Mouse (Mus musculus): ENCODE data around the gene Tjap1. TPM values are rescaled to one million over a fixed set of nuclear protein-coding genes. Genes with fewer than 3 reads are reported as not detected.

Tjap1 gene
- polyA plus RNA-seq, 1 experiment from 2014 or later: 53.1 TPM

DNA sequence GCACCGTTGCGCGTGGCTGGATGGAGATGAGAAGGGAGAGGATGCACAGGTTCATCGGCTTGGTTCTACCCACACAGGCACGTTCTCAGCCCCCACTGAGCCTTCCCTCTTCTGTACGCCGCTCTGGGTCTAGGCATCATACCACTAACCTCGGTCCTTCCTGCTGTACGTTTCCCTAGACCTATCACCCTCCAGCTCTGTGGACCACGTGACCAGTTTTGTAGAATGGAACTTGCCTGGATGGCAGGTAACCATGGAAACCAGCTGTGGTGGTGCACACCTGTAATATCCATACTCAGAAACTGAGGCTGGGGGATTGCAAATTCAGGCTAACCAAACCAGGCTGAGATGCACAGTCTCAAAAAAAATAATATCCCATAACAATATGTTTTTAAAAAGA, 27.7 kb upstream of the Tjap1 start:
- H3K27ac ChIP-seq (replicated peaks; ENCODE audit: low read depth, low read length): no peak overlapping the region
- H3K27me3 ChIP-seq (ENCODE audit: control insufficient read depth, insufficient read depth, low read length): no peaks in the 10 kb centered on the region
- ATAC-seq (ENCODE audit: insufficient number of reproducible peaks, low FRiP score, low TSS enrichment, low read depth) (no peak), DNase-seq (ENCODE audit: low spot score) (no peak)
- no peak overlapping the region for H3K4me3 ChIP-seq (ENCODE audit: low read depth, low read length)
- no peak overlapping the region for H3K4me2 ChIP-seq (ENCODE audit: low read depth, severe bottlenecking)
- H3K4me1 ChIP-seq (ENCODE audit: control insufficient read depth, insufficient read depth, low read length): no peaks in the 10 kb centered on the region
- no peaks in the 10 kb centered on the region for H3K9me3 ChIP-seq (ENCODE audit: control insufficient read depth, low read length)
- no peak overlapping the region for H3K9ac ChIP-seq (ENCODE audit: low read length)
- H3K36me3 ChIP-seq (ENCODE audit: control insufficient read depth, insufficient read depth, low read length): no peaks in the 10 kb centered on the region
- WGBS: 84% methylated on average over 10 of the region's 10 CpGs

DNA sequence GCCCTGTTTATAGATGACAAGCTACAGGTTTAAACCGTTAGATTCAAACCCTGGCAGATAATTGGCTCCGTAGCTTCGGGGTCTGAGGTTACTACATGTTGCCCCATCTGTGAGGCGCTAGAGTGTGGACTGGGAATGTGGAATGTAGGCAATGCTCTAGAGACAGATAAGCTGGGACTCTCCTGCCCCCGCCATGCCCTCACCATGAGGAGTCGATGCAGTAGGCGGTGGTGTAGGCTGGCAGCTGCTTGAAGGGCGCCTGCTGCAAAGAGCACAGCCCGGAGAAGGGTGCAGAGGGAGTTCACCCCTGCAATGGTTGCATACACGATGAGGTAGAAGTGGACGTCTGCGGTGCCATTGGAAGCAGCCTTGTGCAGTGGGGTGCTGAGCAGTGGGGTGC, 27.0 kb upstream of the Tjap1 start:
- Histone ChIP-seq H3K4me1 (ENCODE audit: control insufficient read depth, insufficient read depth, low read length) (no peaks in the 10 kb centered on the region), H3K36me3 (ENCODE audit: control insufficient read depth, insufficient read depth, low read length) (no peaks in the 10 kb centered on the region), H3K27ac (replicated peaks; ENCODE audit: low read depth, low read length) (no peak overlapping the region), H3K9me3 (ENCODE audit: control insufficient read depth, low read length) (no peaks in the 10 kb centered on the region), H3K4me2 (ENCODE audit: low read depth, severe bottlenecking) (no peak overlapping the region), H3K4me3 (ENCODE audit: low read depth, low read length) (no peak overlapping the region), H3K9ac (ENCODE audit: low read length) (no peak overlapping the region), H3K27me3 (ENCODE audit: control insufficient read depth, insufficient read depth, low read length) (no peaks in the 10 kb centered on the region)
- 81% methylated on average over 12 of the region's 12 CpGs for WGBS
- ATAC-seq (ENCODE audit: insufficient number of reproducible peaks, low FRiP score, low TSS enrichment, low read depth) (no peak), DNase-seq (ENCODE audit: low spot score) (no peak)

DNA sequence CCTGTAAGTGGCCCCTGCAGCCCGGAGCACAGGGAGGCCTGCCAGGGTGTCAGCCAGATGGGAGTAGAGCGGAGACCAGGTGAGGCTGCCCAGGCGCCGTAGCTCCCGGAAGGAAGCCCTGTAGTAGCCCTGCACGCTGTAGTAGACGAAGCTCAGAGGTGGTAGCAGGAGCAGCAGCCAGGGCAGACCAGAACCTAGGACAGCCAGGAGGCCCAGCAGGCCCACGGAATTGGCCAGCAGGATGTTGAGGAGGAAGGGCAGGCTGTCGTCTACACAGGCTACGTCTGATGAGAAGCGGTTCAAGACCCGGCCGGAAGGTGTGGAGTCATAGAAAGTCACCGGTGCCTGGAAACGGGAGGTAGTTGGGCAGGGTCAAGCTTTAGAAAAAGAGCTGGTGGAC, 24.1 kb upstream of the Tjap1 start:
- Histone ChIP-seq H3K36me3 (ENCODE audit: control insufficient read depth, insufficient read depth, low read length) (no peaks in the 10 kb centered on the region), H3K9ac (ENCODE audit: low read length) (no peak overlapping the region), H3K4me2 (ENCODE audit: low read depth, severe bottlenecking) (no peak overlapping the region), H3K4me1 (ENCODE audit: control insufficient read depth, insufficient read depth, low read length) (no peaks in the 10 kb centered on the region), H3K9me3 (ENCODE audit: control insufficient read depth, low read length) (no peaks in the 10 kb centered on the region), H3K27me3 (ENCODE audit: control insufficient read depth, insufficient read depth, low read length) (no peaks in the 10 kb centered on the region), H3K4me3 (ENCODE audit: low read depth, low read length) (no peak overlapping the region), H3K27ac (replicated peaks; ENCODE audit: low read depth, low read length) (no peak overlapping the region)
- 93% methylated on average over 15 of the region's 15 CpGs for WGBS
- no peak for DNase-seq (ENCODE audit: low spot score)
- no peak for ATAC-seq (ENCODE audit: insufficient number of reproducible peaks, low FRiP score, low TSS enrichment, low read depth)

DNA sequence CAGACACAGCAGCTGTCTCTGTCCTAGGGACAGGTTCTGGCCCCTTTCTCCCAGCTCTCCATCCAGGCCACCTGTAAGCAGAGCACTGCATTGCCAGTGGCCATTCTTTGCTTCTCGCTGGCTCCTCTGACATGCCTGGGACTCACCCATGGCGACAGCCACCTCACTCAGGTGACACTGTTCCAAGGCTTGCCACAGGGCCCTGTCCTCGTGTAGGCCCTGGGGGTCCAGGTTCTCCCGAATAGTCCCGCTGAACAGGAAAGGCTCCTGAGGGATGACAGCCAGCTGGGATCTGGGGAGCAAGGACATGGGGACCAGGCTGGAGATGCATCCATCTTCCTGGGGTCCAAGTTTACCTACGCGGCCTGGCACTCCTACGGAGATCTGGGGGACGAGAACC, 21.4 kb upstream of the Tjap1 start:
- no peaks in the 10 kb centered on the region for H3K4me1 ChIP-seq (ENCODE audit: control insufficient read depth, insufficient read depth, low read length)
- no peaks in the 10 kb centered on the region for H3K9me3 ChIP-seq (ENCODE audit: control insufficient read depth, low read length)
- 88% methylated on average over 9 of the region's 9 CpGs for WGBS
- ATAC-seq (ENCODE audit: insufficient number of reproducible peaks, low FRiP score, low TSS enrichment, low read depth): no peak
- H3K9ac ChIP-seq (ENCODE audit: low read length): no peak overlapping the region
- H3K4me3 ChIP-seq (ENCODE audit: low read depth, low read length): no peak overlapping the region
- no peak overlapping the region for H3K4me2 ChIP-seq (ENCODE audit: low read depth, severe bottlenecking)
- DNase-seq (ENCODE audit: low spot score): no peak
- no peak overlapping the region for H3K27ac ChIP-seq (replicated peaks; ENCODE audit: low read depth, low read length)
- H3K27me3 ChIP-seq (ENCODE audit: control insufficient read depth, insufficient read depth, low read length): no peaks in the 10 kb centered on the region
- no peaks in the 10 kb centered on the region for H3K36me3 ChIP-seq (ENCODE audit: control insufficient read depth, insufficient read depth, low read length)

DNA sequence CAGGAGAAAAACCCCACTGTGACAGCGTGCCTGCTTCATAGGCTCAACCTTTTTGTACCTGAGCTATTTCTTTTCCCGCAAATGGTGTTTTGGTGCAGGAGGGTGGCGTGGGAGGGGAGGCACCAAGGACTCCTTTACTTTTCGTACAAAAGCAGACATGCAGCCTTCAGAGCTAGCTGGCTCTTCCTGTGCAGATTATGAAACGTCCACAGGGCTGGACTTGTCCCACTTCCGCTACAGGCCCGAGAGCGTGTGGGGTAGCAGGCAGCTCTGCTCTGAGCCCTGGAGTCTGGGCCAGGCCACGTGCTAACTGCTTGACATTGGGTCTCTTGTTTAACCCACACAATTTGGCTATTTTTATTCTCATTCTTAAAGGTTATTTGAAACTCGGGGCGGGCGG, 19.1 kb upstream of the Tjap1 start:
- Histone ChIP-seq H3K27ac (replicated peaks; ENCODE audit: low read depth, low read length) (no peak overlapping the region), H3K4me2 (ENCODE audit: low read depth, severe bottlenecking) (no peak overlapping the region), H3K4me1 (ENCODE audit: control insufficient read depth, insufficient read depth, low read length) (peaks cover 9% of the 10 kb centered on the region; the same call in 1 of the 2 replicates), H3K27me3 (ENCODE audit: control insufficient read depth, insufficient read depth, low read length) (peaks cover 19% of the 10 kb centered on the region), H3K9me3 (ENCODE audit: control insufficient read depth, low read length) (no peaks in the 10 kb centered on the region), H3K4me3 (ENCODE audit: low read depth, low read length) (no peak overlapping the region), H3K9ac (ENCODE audit: low read length) (no peak overlapping the region), H3K36me3 (ENCODE audit: control insufficient read depth, insufficient read depth, low read length) (no peaks in the 10 kb centered on the region)
- ATAC-seq (ENCODE audit: insufficient number of reproducible peaks, low FRiP score, low TSS enrichment, low read depth) (no peak), DNase-seq (ENCODE audit: low spot score) (no peak)
- 81% methylated on average over 12 of the region's 12 CpGs for WGBS

DNA sequence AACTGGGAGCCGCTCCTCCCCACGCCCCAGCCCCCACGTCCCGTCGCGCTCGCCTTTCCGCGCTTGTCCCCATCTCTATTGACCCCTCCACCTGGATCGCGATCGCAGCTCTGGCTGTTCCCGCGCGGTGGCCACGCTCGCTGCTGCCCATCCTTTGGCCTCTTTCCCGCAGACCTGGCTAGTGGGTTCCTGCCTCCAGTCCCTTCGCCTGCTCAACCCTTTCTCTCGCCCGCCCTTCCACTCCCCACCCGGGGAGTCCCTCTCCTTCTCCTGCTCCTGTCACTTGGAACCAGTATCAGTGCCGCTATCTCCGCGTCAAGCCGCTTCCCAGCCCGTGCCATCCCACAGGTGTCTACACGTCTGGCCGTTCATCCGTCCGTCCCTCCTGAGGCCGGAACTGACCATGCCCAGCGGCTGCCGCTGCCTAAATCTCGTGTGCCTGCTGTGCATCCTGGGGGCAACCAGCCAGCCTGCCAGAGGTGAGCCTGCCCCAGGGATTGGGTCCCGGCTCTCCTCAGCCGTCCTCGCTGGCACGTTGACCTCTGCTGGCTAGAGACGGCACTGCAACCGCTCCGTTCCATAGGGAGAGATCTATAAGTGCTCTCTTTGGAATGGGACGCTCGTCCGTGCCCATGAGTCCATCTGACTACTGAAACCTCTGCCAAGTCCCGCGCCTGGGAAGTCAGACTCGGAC, 15.5 kb upstream of the Tjap1 start:
- under 1% methylated on average over 48 of the region's 48 CpGs for WGBS
- Histone ChIP-seq H3K36me3 (ENCODE audit: control insufficient read depth, insufficient read depth, low read length) (no peaks in the 10 kb centered on the region), H3K9me3 (ENCODE audit: control insufficient read depth, low read length) (no peaks in the 10 kb centered on the region), H3K4me2 (ENCODE audit: low read depth, severe bottlenecking) (peak overlapping the region; percentile 100), H3K9ac (ENCODE audit: low read length) (peak overlapping the region; percentile 47), H3K4me3 (ENCODE audit: low read depth, low read length) (peak overlapping the region; percentile 57), H3K27ac (replicated peaks; ENCODE audit: low read depth, low read length) (no peak overlapping the region), H3K27me3 (ENCODE audit: control insufficient read depth, insufficient read depth, low read length) (peaks cover 42% of the 10 kb centered on the region), H3K4me1 (ENCODE audit: control insufficient read depth, insufficient read depth, low read length) (peaks cover 9% of the 10 kb centered on the region; the same call in 1 of the 2 replicates)
- peak; percentile 77 for ATAC-seq (ENCODE audit: insufficient number of reproducible peaks, low FRiP score, low TSS enrichment, low read depth)
- peak; percentile 96 for DNase-seq (ENCODE audit: low spot score)

DNA sequence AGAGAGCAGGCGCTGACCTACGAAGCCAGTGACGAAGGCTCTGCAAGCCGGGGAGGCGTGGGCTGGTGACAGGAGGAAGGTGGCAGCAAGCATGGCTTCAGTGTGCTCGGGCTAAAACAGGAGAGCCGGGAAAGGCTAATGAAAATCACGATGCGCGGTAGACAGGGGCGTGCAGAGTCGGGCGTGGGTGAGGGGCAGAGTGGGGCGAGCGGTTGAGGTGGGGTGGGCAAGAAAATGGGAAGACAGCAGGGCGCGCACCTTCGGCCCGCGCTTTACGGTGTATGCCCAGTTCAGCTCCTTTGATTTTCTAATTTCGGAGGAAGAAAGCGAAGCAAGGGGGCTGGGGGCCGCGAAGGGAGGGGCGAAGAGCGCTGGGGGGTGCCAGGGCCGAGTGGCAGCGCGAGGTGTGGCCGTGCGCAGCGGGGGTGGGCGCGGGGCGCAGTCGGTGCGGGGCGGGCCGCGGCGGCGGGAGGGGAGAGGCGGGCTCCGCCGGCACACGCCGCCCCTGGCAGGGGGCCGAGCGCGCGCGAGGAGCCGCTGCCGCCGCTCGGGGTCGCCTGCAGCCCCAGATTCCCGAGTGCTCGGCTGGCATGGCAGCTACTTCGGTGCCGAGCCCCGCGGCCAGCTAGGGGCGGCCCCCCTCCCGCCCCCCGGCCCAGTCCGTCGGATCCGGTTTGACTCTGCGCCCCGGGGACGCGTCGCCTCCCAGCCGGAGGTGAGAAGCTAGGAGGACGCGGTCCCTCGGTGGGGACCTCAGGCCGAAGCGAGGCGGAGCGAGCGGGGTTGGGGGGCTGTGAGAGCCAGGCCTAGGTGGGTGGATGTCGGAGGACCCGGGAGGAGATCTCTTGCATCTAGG, 14.8 kb upstream of the Tjap1 start, which contains the start of gene Dlk2:
Gene Dlk2, plus strand, starts transcription at position 58 of the 856 bp plus-strand sequence.
- peaks cover 43% of the 10 kb centered on the region for H3K27me3 ChIP-seq (ENCODE audit: control insufficient read depth, insufficient read depth, low read length)

DNA sequence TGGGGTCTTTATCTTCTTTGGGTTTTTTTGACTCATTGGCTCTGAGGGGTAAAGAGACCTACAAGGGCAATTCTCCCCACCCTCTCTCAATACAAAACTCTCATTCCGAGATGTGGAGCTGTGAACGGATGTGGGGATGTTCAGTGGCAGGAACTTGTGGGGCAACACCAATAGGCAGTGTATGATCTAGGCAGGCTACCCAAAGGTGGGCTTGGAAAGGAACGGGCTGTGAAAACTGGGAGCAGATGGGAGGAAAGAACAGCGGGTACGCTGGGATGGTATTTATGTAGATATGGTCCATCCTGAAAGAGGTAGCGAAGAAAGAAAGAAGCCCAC, 14.2 kb upstream of the Tjap1 start:
- no peak overlapping the region for H3K9ac ChIP-seq (ENCODE audit: low read length)
- H3K9me3 ChIP-seq (ENCODE audit: control insufficient read depth, low read length): no peaks in the 10 kb centered on the region
- 10% methylated on average over 6 of the region's 6 CpGs for WGBS
- H3K36me3 ChIP-seq (ENCODE audit: control insufficient read depth, insufficient read depth, low read length): no peaks in the 10 kb centered on the region
- no peak for DNase-seq (ENCODE audit: low spot score)
- ATAC-seq (ENCODE audit: insufficient number of reproducible peaks, low FRiP score, low TSS enrichment, low read depth): no peak
- no peak overlapping the region for H3K27ac ChIP-seq (replicated peaks; ENCODE audit: low read depth, low read length)
- peaks cover 9% of the 10 kb centered on the region; the same call in 1 of the 2 replicates for H3K4me1 ChIP-seq (ENCODE audit: control insufficient read depth, insufficient read depth, low read length)
- H3K27me3 ChIP-seq (ENCODE audit: control insufficient read depth, insufficient read depth, low read length): peaks cover 43% of the 10 kb centered on the region
- peak overlapping the region; percentile 100 for H3K4me2 ChIP-seq (ENCODE audit: low read depth, severe bottlenecking)
- H3K4me3 ChIP-seq (ENCODE audit: low read depth, low read length): peak overlapping the region; percentile 57

More for the DNA sequence above, 14.8 kb upstream of the Tjap1 start, which contains the start of gene Dlk2:
- 1% methylated on average over 61 of the region's 86 CpGs for WGBS
- H3K9me3 ChIP-seq (ENCODE audit: control insufficient read depth, low read length): no peaks in the 10 kb centered on the region
- ATAC-seq (ENCODE audit: insufficient number of reproducible peaks, low FRiP score, low TSS enrichment, low read depth) (no peak), DNase-seq (ENCODE audit: low spot score) (peak; percentile 46)
- H3K27ac ChIP-seq (replicated peaks; ENCODE audit: low read depth, low read length): no peak within 1 kb of the TSS
- H3K4me2 ChIP-seq (ENCODE audit: low read depth, severe bottlenecking): peak within 1 kb of the TSS; percentile 100
- H3K9ac ChIP-seq (ENCODE audit: low read length): peak within 1 kb of the TSS; percentile 47
- no peaks in the 10 kb centered on the region for H3K36me3 ChIP-seq (ENCODE audit: control insufficient read depth, insufficient read depth, low read length)
- H3K4me3 ChIP-seq (ENCODE audit: low read depth, low read length): peak within 1 kb of the TSS; percentile 57
- H3K4me1 ChIP-seq (ENCODE audit: control insufficient read depth, insufficient read depth, low read length): peaks cover 9% of the 10 kb centered on the region; the same call in 1 of the 2 replicates
